Mouse (Mus musculus) neural tube, embryonic 13.5 days (tissue): ENCODE measurements around the gene 4930568D16Rik. TPM values are rescaled to one million over a fixed set of nuclear protein-coding genes. Genes with fewer than 3 reads are reported as not detected.
A peak's percentile ranks its signal among the peaks of the same experiment; 100 is the strongest.

Experiments
- ATAC-seq: fragments of 200-750 bp; cut with Nextera tagmentation; 2 replicates; pipeline ENCODE4 v1.8.0; 2017; ENCODE audit warnings: low read depth, mild to moderate bottlenecking, moderate TSS enrichment, moderate library complexity
- H3K27ac ChIP-seq: fragments of 300-500 bp; sonication (generic); replicated peaks from 2 replicates; pipeline ENCODE4 v1.5.1; 2015; ENCODE audit warnings: moderate library complexity, mild to moderate bottlenecking, inconsistent platforms
- H3K27me3 ChIP-seq: fragments of 300-500 bp; sonication (generic); 2 replicates; pipeline ENCODE4 v1.6.1; 2015; ENCODE audit warnings: mild to moderate bottlenecking, inconsistent platforms
- H3K36me3 ChIP-seq: fragments of 300-500 bp; sonication (generic); 2 replicates; pipeline ENCODE4 v1.6.1; 2015; ENCODE audit warnings: mild to moderate bottlenecking, inconsistent platforms
- H3K4me1 ChIP-seq: fragments of 300-500 bp; sonication (generic); replicated peaks from 2 replicates; pipeline ENCODE4 v1.6.1; 2015; ENCODE audit warnings: inconsistent platforms
- H3K4me2 ChIP-seq: fragments of 300-500 bp; sonication (generic); 2 replicates; pipeline ENCODE4 v1.6.1; 2015; ENCODE audit warnings: inconsistent platforms, mild to moderate bottlenecking, moderate library complexity
- H3K4me3 ChIP-seq: fragments of 300-500 bp; sonication (generic); 2 replicates; pipeline ENCODE4 v1.5.1; 2015; ENCODE audit warnings: mild to moderate bottlenecking, inconsistent platforms
- H3K9ac ChIP-seq: fragments of 300-500 bp; sonication (generic); 2 replicates; pipeline ENCODE4 v1.6.1; 2015; ENCODE audit warnings: moderate library complexity, mild to moderate bottlenecking, inconsistent platforms
- H3K9me3 ChIP-seq: fragments of 300-500 bp; sonication (generic); 2 replicates; pipeline ENCODE4 v1.6.1; 2016; ENCODE audit warnings: inconsistent platforms
- WGBS: fragments of 180-500 bp; shearing (Covaris S2); methylation state at CpG from one replicate; pipeline ENCODE4 v1.1.7; 2015; 5-methylcytosine and 5-hydroxymethylcytosine counted together
- polyA plus RNA-seq: library from polyadenylated mRNA; unstranded; fragments of >200 nt; fragmentation: Nextera tagmentation; extraction: Ambion mirVana; gene quantifications from 2 replicates; pipeline ENCODE4 v1.2.1, GENCODE M21; 2015

Gene 4930568D16Rik
- polyA plus RNA-seq, 1 experiment from 2014 or later: not detected

GRCm38 (mm10) chr2:35398184-35398828 is 30.8 kb upstream of the 4930568D16Rik start:
- 86% methylated on average over 6 of the region's 6 CpGs for WGBS
- H3K9me3 ChIP-seq: no peaks in the 10 kb centered on the region
- H3K4me3 ChIP-seq: no peak overlapping the region
- H3K4me2 ChIP-seq: no peak overlapping the region
- no peaks in the 10 kb centered on the region for H3K27me3 ChIP-seq
- no peak for ATAC-seq
- H3K4me1 ChIP-seq: no peaks in the 10 kb centered on the region
- no peak overlapping the region for H3K27ac ChIP-seq
- H3K9ac ChIP-seq: no peak overlapping the region
- H3K36me3 ChIP-seq: no peaks in the 10 kb centered on the region

GRCm38 (mm10) chr2:35397590-35398173 is 30.2 kb upstream of the 4930568D16Rik start:
- 48% methylated on average over 11 of the region's 11 CpGs for WGBS
- H3K36me3 ChIP-seq: no peaks in the 10 kb centered on the region
- H3K4me1 ChIP-seq: no peaks in the 10 kb centered on the region
- no peak overlapping the region for H3K4me3 ChIP-seq
- no peak overlapping the region for H3K4me2 ChIP-seq
- no peak overlapping the region for H3K27ac ChIP-seq
- H3K9me3 ChIP-seq: no peaks in the 10 kb centered on the region
- no peaks in the 10 kb centered on the region for H3K27me3 ChIP-seq
- peak; percentile 23; the same call in 1 of the 2 replicates for ATAC-seq
- no peak overlapping the region for H3K9ac ChIP-seq

- 63% methylated on average over 5 of the region's 5 CpGs for WGBS
- Histone ChIP-seq H3K36me3 (no peaks in the 10 kb centered on the region), H3K27ac (no peak within 1 kb of the TSS), H3K4me2 (no peak within 1 kb of the TSS), H3K9ac (no peak within 1 kb of the TSS), H3K27me3 (no peaks in the 10 kb centered on the region), H3K4me3 (no peak within 1 kb of the TSS), H3K9me3 (no peaks in the 10 kb centered on the region), H3K4me1 (no peaks in the 10 kb centered on the region)
- ATAC-seq: peak; percentile 27; the same call in 1 of the 2 replicates
These were observed 29.6 kb upstream of the 4930568D16Rik start, which contains the start of gene 4930402F06Rik for GRCm38 (mm10) chr2:35397096-35397495. Gene 4930402F06Rik (minus strand): TSS chr2:35397175.

- H3K9me3 ChIP-seq: no peaks in the 10 kb centered on the region
- ATAC-seq: no peak
- H3K36me3 ChIP-seq: no peaks in the 10 kb centered on the region
- 57% methylated on average over 9 of the region's 9 CpGs for WGBS
- H3K9ac ChIP-seq: no peak overlapping the region
- no peaks in the 10 kb centered on the region for H3K27me3 ChIP-seq
- H3K4me3 ChIP-seq: no peak overlapping the region
- H3K4me1 ChIP-seq: no peaks in the 10 kb centered on the region
- no peak overlapping the region for H3K27ac ChIP-seq
- no peak overlapping the region for H3K4me2 ChIP-seq
These were observed 17.9 kb upstream of the 4930568D16Rik start for GRCm38 (mm10) chr2:35385441-35385871.

- Histone ChIP-seq H3K4me3 (no peak overlapping the region), H3K9ac (no peak overlapping the region), H3K9me3 (no peaks in the 10 kb centered on the region), H3K4me2 (no peak overlapping the region), H3K27me3 (no peaks in the 10 kb centered on the region), H3K4me1 (no peaks in the 10 kb centered on the region), H3K36me3 (no peaks in the 10 kb centered on the region), H3K27ac (no peak overlapping the region)
- WGBS: 80% methylated on average over 9 of the region's 9 CpGs
- no peak for ATAC-seq
These were observed 11.8 kb upstream of the 4930568D16Rik start for GRCm38 (mm10) chr2:35379306-35379705.

- H3K27me3 ChIP-seq: no peaks in the 10 kb centered on the region
- 68% methylated on average over 6 of the region's 6 CpGs for WGBS
- H3K4me2 ChIP-seq: no peak overlapping the region
- no peak overlapping the region for H3K27ac ChIP-seq
- no peaks in the 10 kb centered on the region for H3K4me1 ChIP-seq
- H3K9ac ChIP-seq: no peak overlapping the region
- ATAC-seq: no peak
- no peaks in the 10 kb centered on the region for H3K36me3 ChIP-seq
- H3K9me3 ChIP-seq: no peaks in the 10 kb centered on the region
- H3K4me3 ChIP-seq: no peak overlapping the region
These were observed 10.1 kb upstream of the 4930568D16Rik start for GRCm38 (mm10) chr2:35377600-35377999.

- ATAC-seq: no peak
- Histone ChIP-seq H3K9ac (no peak overlapping the region), H3K36me3 (no peaks in the 10 kb centered on the region), H3K4me3 (no peak overlapping the region), H3K4me1 (no peaks in the 10 kb centered on the region), H3K27ac (no peak overlapping the region), H3K9me3 (no peaks in the 10 kb centered on the region), H3K4me2 (no peak overlapping the region), H3K27me3 (no peaks in the 10 kb centered on the region)
- 14% methylated on average over 3 of the region's 3 CpGs for WGBS
These were observed 5.5 kb upstream of the 4930568D16Rik start for GRCm38 (mm10) chr2:35373003-35373402.

GRCm38 (mm10) chr2:35370686-35371085 is 3.2 kb upstream of the 4930568D16Rik start:
- ATAC-seq: no peak
- H3K4me2 ChIP-seq: no peak overlapping the region
- no peak overlapping the region for H3K4me3 ChIP-seq
- H3K9ac ChIP-seq: no peak overlapping the region
- no peaks in the 10 kb centered on the region for H3K36me3 ChIP-seq
- H3K9me3 ChIP-seq: no peaks in the 10 kb centered on the region
- no peaks in the 10 kb centered on the region for H3K4me1 ChIP-seq
- no peak overlapping the region for H3K27ac ChIP-seq
- no peaks in the 10 kb centered on the region for H3K27me3 ChIP-seq

- Histone ChIP-seq H3K27ac (no peak overlapping the region), H3K4me1 (no peaks in the 10 kb centered on the region), H3K4me3 (no peak overlapping the region), H3K9ac (no peak overlapping the region), H3K36me3 (no peaks in the 10 kb centered on the region), H3K4me2 (no peak overlapping the region), H3K27me3 (no peaks in the 10 kb centered on the region), H3K9me3 (no peaks in the 10 kb centered on the region)
- no peak for ATAC-seq
- 66% methylated on average over 5 of the region's 5 CpGs for WGBS
These were observed 18.3 kb downstream of the 4930568D16Rik start for GRCm38 (mm10) chr2:35349184-35349583.

GRCm38 (mm10) chr2:35345984-35346383 is 21.5 kb downstream of the 4930568D16Rik start:
- no peak overlapping the region for H3K9ac ChIP-seq
- no peak overlapping the region for H3K27ac ChIP-seq
- WGBS: 86% methylated on average over 2 of the region's 2 CpGs
- no peak for ATAC-seq
- no peaks in the 10 kb centered on the region for H3K27me3 ChIP-seq
- H3K4me2 ChIP-seq: no peak overlapping the region
- H3K4me1 ChIP-seq: no peaks in the 10 kb centered on the region
- H3K9me3 ChIP-seq: no peaks in the 10 kb centered on the region
- no peak overlapping the region for H3K4me3 ChIP-seq
- H3K36me3 ChIP-seq: no peaks in the 10 kb centered on the region

- H3K36me3 ChIP-seq: no peaks in the 10 kb centered on the region
- no peaks in the 10 kb centered on the region for H3K9me3 ChIP-seq
- H3K9ac ChIP-seq: no peak overlapping the region
- no peaks in the 10 kb centered on the region for H3K27me3 ChIP-seq
- no peak overlapping the region for H3K27ac ChIP-seq
- H3K4me1 ChIP-seq: peaks cover under 1% of the 10 kb centered on the region; the same call in 1 of the 2 replicates
- H3K4me2 ChIP-seq: no peak overlapping the region
- H3K4me3 ChIP-seq: no peak overlapping the region
- no peak for ATAC-seq
- 76% methylated on average over 3 of the region's 3 CpGs for WGBS
These were observed 24.9 kb downstream of the 4930568D16Rik start for GRCm38 (mm10) chr2:35342605-35343004.

- no peak for ATAC-seq
- H3K9ac ChIP-seq: no peak overlapping the region
These were observed 28.8 kb downstream of the 4930568D16Rik start for GRCm38 (mm10) chr2:35338707-35339106.

More at GRCm38 (mm10) chr2:35338707-35339106, 28.8 kb downstream of the 4930568D16Rik start:
- Histone ChIP-seq H3K36me3 (no peaks in the 10 kb centered on the region), H3K27ac (no peak overlapping the region), H3K27me3 (peaks cover 8% of the 10 kb centered on the region; the same call in 1 of the 2 replicates), H3K9me3 (no peaks in the 10 kb centered on the region), H3K4me1 (peaks cover 21% of the 10 kb centered on the region), H3K4me3 (no peak overlapping the region), H3K4me2 (no peak overlapping the region)
- 81% methylated on average over 6 of the region's 6 CpGs for WGBS
